Mouse (Mus musculus): ENCODE measurements at regions not wholly inside any gene's neighbourhood (a gene's known extent, or its start where the extent isn't known, plus 50 kb on each side); places are given as distances from the start of the nearest gene placed in this dataset.
A peak's percentile ranks its signal among the peaks of the same experiment; 100 is the strongest.

- Histone ChIP-seq H3K4me1 (ENCODE audit: control insufficient read depth, insufficient read depth, low read length) (no peaks in the 10 kb centered on the region), H3K4me3 (replicated peaks; ENCODE audit: extremely low read depth, low read depth, low read length) (no peak overlapping the region)
- TF ChIP-seq POLR2A (IDR thresholded peaks at IDR 0.05; ENCODE audit: borderline replicate concordance, extremely low read depth, low read depth, low read length) (no peak), CTCF (IDR thresholded peaks at IDR 0.05; ENCODE audit: insufficient read depth, low read length) (no peak)
- no peak for DNase-seq
- WGBS = 96% methylated on average over 1 of the region's 1 CpGs
Observed at GRCm38 (mm10) chr1:75895550-75895949, 349.5 kb downstream of the Slc4a3 start.

GRCm38 (mm10) chr1:75901146-75901545 lies 355.1 kb downstream of the Slc4a3 start:
- Histone ChIP-seq H3K4me1 (ENCODE audit: control insufficient read depth, insufficient read depth, low read length) (no peaks in the 10 kb centered on the region), H3K4me3 (replicated peaks; ENCODE audit: extremely low read depth, low read depth, low read length) (no peak overlapping the region)
- DNase-seq = no peak
- 45% methylated on average over 1 of the region's 1 CpGs for WGBS
- TF ChIP-seq CTCF (IDR thresholded peaks at IDR 0.05; ENCODE audit: insufficient read depth, low read length) (no peak), POLR2A (IDR thresholded peaks at IDR 0.05; ENCODE audit: borderline replicate concordance, extremely low read depth, low read depth, low read length) (no peak)

- TF ChIP-seq POLR2A (IDR thresholded peaks at IDR 0.05; ENCODE audit: borderline replicate concordance, extremely low read depth, low read depth, low read length) (no peak), CTCF (IDR thresholded peaks at IDR 0.05; ENCODE audit: insufficient read depth, low read length) (no peak)
- Histone ChIP-seq H3K4me1 (ENCODE audit: control insufficient read depth, insufficient read depth, low read length) (no peaks in the 10 kb centered on the region), H3K4me3 (replicated peaks; ENCODE audit: extremely low read depth, low read depth, low read length) (no peak overlapping the region)
- 77% methylated on average over 9 of the region's 9 CpGs for WGBS
- DNase-seq = no peak
Observed at GRCm38 (mm10) chr1:75905699-75906470, 359.8 kb downstream of the Slc4a3 start.

DNA sequence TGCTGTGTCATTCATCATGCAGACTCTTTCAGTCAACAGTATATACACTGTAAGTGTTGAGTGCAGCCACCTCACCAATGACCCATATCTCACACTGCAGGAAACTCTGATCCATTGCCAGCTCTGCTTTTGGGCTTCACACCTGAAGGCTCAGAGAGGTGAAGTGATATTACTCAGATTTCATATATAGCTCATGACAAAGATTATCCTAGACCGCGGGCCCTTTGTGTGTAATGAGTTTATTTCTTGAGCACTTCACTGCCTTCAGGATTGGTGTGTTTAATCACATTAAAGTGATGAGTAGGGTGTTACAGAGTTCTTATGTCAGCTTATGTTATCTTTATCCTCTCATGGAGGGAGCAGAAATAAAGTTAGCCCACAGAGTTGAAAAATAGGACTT lies 369.2 kb downstream of the Slc4a3 start:
- no peak for DNase-seq
- 56% methylated on average over 2 of the region's 2 CpGs for WGBS
- Histone ChIP-seq H3K4me3 (replicated peaks; ENCODE audit: extremely low read depth, low read depth, low read length) (no peak overlapping the region), H3K4me1 (ENCODE audit: control insufficient read depth, insufficient read depth, low read length) (no peaks in the 10 kb centered on the region)
- TF ChIP-seq POLR2A (IDR thresholded peaks at IDR 0.05; ENCODE audit: borderline replicate concordance, extremely low read depth, low read depth, low read length) (no peak), CTCF (IDR thresholded peaks at IDR 0.05; ENCODE audit: insufficient read depth, low read length) (no peak)

GRCm38 (mm10) chr1:75916181-75916580 lies 370.1 kb downstream of the Slc4a3 start:
- TF ChIP-seq POLR2A (IDR thresholded peaks at IDR 0.05; ENCODE audit: borderline replicate concordance, extremely low read depth, low read depth, low read length) = no peak
- Histone ChIP-seq H3K4me1 (ENCODE audit: control insufficient read depth, insufficient read depth, low read length) (no peaks in the 10 kb centered on the region), H3K4me3 (replicated peaks; ENCODE audit: extremely low read depth, low read depth, low read length) (no peak overlapping the region)
- DNase-seq = no peak
- 32% methylated on average over 2 of the region's 2 CpGs for WGBS

DNA sequence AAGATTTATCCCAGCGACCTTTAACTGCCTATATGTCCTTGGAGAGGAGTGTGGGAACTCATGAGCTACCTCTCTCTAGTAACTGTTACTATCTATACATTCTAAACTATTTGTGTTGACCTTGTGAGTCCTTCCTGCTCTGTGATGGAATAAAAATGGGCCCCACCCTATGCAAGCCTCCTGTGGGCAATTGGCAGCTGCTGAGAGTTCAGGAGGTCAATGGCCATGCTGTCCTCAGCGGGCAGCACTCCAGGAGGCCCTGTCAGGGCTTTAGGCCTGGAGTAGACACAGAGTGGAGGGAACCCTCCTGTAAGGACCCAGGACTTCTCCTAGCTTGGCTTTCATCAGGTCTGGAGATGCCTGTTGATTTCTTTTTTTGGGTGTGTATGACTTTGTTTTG lies 373.1 kb downstream of the Slc4a3 start:
- WGBS = 46% methylated on average over 2 of the region's 2 CpGs
- DNase-seq = no peak

GRCm38 (mm10) chr1:75925046-75925445 lies 379.0 kb downstream of the Slc4a3 start:
- DNase-seq = no peak
- no peak for TF ChIP-seq POLR2A (IDR thresholded peaks at IDR 0.05; ENCODE audit: borderline replicate concordance, extremely low read depth, low read depth, low read length)
- no peak for TF ChIP-seq CTCF (IDR thresholded peaks at IDR 0.05; ENCODE audit: insufficient read depth, low read length)
- 72% methylated on average over 8 of the region's 8 CpGs for WGBS
- H3K4me3 ChIP-seq (replicated peaks; ENCODE audit: extremely low read depth, low read depth, low read length) = no peak overlapping the region
- H3K4me1 ChIP-seq (ENCODE audit: control insufficient read depth, insufficient read depth, low read length) = no peaks in the 10 kb centered on the region

More for the DNA sequence above, 373.1 kb downstream of the Slc4a3 start:
- TF ChIP-seq POLR2A (IDR thresholded peaks at IDR 0.05; ENCODE audit: borderline replicate concordance, extremely low read depth, low read depth, low read length) (no peak), CTCF (IDR thresholded peaks at IDR 0.05; ENCODE audit: insufficient read depth, low read length) (no peak)
- H3K4me3 ChIP-seq (replicated peaks; ENCODE audit: extremely low read depth, low read depth, low read length) = no peak overlapping the region
- H3K4me1 ChIP-seq (ENCODE audit: control insufficient read depth, insufficient read depth, low read length) = no peaks in the 10 kb centered on the region

DNA sequence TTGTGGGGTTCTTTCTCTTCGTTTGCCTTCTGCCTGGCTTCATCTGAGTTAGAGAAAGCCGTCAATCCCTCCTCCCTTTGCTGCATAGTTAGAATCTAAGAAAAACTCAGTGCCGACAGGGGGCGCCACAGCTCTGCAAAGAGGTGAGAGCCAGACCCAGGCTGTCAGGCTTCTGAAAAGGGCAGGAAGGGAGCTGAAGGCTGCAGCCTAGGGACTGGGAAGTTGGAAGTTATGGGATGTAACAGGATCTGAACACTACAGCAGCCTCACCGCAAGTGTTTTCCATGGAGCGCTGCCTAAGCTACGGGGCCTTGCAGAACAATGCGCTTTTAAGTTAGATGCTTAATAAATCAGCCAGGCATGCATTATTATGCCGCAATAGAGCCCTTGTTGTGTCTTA lies 379.7 kb downstream of the Slc4a3 start:
- H3K4me1 ChIP-seq (ENCODE audit: control insufficient read depth, insufficient read depth, low read length) = no peaks in the 10 kb centered on the region

GRCm38 (mm10) chr1:75931852-75932251 lies 385.8 kb downstream of the Slc4a3 start:
- 56% methylated on average over 2 of the region's 2 CpGs for WGBS
- TF ChIP-seq POLR2A (IDR thresholded peaks at IDR 0.05; ENCODE audit: borderline replicate concordance, extremely low read depth, low read depth, low read length) (no peak), CTCF (IDR thresholded peaks at IDR 0.05; ENCODE audit: insufficient read depth, low read length) (no peak)
- no peak for DNase-seq
- Histone ChIP-seq H3K4me3 (replicated peaks; ENCODE audit: extremely low read depth, low read depth, low read length) (no peak overlapping the region), H3K4me1 (ENCODE audit: control insufficient read depth, insufficient read depth, low read length) (0 out of 2 replicates have a peak, but pooled peaks cover 2% of the 10 kb centered on the region)

More for the DNA sequence above, 379.7 kb downstream of the Slc4a3 start:
- WGBS = 25% methylated on average over 9 of the region's 9 CpGs
- peak; percentile 82 for DNase-seq
- TF ChIP-seq POLR2A (IDR thresholded peaks at IDR 0.05; ENCODE audit: borderline replicate concordance, extremely low read depth, low read depth, low read length) = no peak
- TF ChIP-seq CTCF (IDR thresholded peaks at IDR 0.05; ENCODE audit: insufficient read depth, low read length) = peak; percentile 57
- H3K4me3 ChIP-seq (replicated peaks; ENCODE audit: extremely low read depth, low read depth, low read length) = no peak overlapping the region

- Histone ChIP-seq H3K4me3 (replicated peaks; ENCODE audit: extremely low read depth, low read depth, low read length) (no peak overlapping the region), H3K4me1 (ENCODE audit: control insufficient read depth, insufficient read depth, low read length) (0 out of 2 replicates have a peak, but pooled peaks cover 2% of the 10 kb centered on the region)
- DNase-seq = no peak
- TF ChIP-seq CTCF (IDR thresholded peaks at IDR 0.05; ENCODE audit: insufficient read depth, low read length) = no peak
- TF ChIP-seq POLR2A (IDR thresholded peaks at IDR 0.05; ENCODE audit: borderline replicate concordance, extremely low read depth, low read depth, low read length) = no peak
- 27% methylated on average over 4 of the region's 4 CpGs for WGBS
Observed at GRCm38 (mm10) chr1:75933831-75934230, 387.8 kb downstream of the Slc4a3 start.
